Mouse (Mus musculus) ES-E14 (cell line): Measurements from ENCODE around the gene Ffar1.

Experiments
- HCFC1 ChIP-seq: IDR thresholded peaks from 2 replicates; pipeline ENCODE4 v1.6.1; 2012; ENCODE audit warnings: low read length, inconsistent platforms, borderline replicate concordance; ENCODE audit not compliant: insufficient read depth
- MAFK ChIP-seq: IDR thresholded peaks from 2 replicates; pipeline ENCODE4 v1.6.1; 2014; ENCODE audit warnings: mild to moderate bottlenecking, low read depth, low read length, inconsistent platforms; ENCODE audit not compliant: insufficient read depth
- ZC3H11A ChIP-seq: IDR thresholded peaks from 2 replicates; pipeline ENCODE4 v1.6.1; 2012; ENCODE audit warnings: low read depth, mild to moderate bottlenecking, inconsistent platforms, low read length, borderline replicate concordance
- ZNF384 ChIP-seq: IDR thresholded peaks from 2 replicates; pipeline ENCODE4 v1.6.1; 2012; ENCODE audit warnings: low read depth, low read length, inconsistent platforms

DNA sequence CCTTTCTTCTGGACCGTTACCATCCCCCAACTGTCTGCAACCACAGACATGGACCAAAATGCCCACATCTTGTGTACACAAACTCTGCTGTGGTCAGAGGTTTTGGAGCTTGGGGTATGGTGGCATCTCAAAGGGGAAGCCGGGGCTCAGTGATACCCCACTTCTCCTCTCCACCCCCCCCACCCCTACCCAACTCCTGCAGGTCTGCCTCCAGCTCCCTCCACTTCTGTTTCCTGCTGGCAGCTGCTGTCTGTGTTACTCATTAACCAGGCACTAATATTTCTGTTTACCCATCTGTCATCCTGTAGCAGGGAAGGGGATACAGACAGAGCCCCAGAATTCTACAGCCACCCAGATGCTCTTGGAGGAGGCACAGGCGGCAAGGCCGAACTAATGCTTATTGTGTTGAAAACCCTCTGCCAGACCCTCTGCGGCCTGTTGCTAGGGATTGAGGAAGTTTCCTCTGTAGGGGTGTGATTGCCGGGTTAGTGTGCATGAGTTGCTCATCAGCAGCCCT lies 49.0 kb downstream of the Ffar1 start:
- TF ChIP-seq ZC3H11A (no peak), MAFK (no peak), ZNF384 (no peak), HCFC1 (no peak)
